Mouse (Mus musculus): Measurements from ENCODE around the gene Ascc1.

- TF ChIP-seq CTCF (IDR thresholded peaks at IDR 0.05; ENCODE audit: borderline replicate concordance, insufficient read depth, low read depth, low read length) (no peak), POLR2A (IDR thresholded peaks at IDR 0.05; ENCODE audit: borderline replicate concordance, insufficient read depth, low read length) (no peak)
These were observed 32.0 kb downstream of the Ascc1 start for GRCm38 (mm10) chr10:60034621-60035020.
